Mouse (Mus musculus): ENCODE data around the gene Gm11444. TPM values are rescaled to one million over a fixed set of nuclear protein-coding genes. Genes with fewer than 3 reads are reported as not detected.

Gene Gm11444
- polyA plus RNA-seq, 1 experiment, result 8.4 TPM

DNA sequence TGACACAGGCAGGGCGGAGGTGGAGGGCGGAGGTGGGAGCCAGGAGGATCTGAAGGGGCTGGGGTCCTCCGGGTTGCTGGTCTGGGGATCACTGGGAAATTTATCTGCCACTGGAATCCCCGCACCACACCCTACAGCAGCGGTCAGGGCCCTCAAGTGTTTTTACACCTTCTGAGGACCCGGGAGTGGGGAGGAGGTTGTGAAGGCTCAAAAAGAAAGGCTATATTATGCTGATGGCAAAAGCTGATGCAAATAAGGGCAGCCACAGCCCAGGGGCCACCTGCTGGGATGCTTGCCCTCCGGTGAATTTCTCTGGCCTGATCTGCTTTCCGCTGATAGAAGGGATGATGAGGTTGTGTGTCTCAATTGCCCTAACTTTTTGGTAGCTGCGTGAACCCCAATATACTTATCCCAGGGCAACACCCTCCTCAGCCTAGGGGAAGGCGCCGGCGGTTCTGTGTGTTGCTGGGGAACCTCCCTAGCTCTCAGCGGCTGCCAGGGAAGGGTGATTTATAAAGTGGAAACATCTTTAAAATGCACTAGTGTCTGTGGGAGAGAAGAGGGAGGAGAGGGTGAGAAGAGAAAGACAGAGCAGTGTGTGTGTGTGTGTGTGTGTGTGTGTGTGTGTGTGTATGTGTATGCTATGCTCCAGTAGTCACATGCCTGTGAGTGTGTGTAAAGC lies 41.0 kb upstream of the Gm11444 start:
- Histone ChIP-seq H3K27me3 (ENCODE audit: control insufficient read depth, insufficient read depth, low read length) (peaks cover 18% of the 10 kb centered on the region), H3K27ac (ENCODE audit: control insufficient read depth, insufficient read depth, low read depth, low read length) (no peak overlapping the region), H3K4me3 (ENCODE audit: control insufficient read depth, low read depth, low read length) (no peak overlapping the region), H3K36me3 (ENCODE audit: control insufficient read depth, insufficient read depth, low read length) (no peaks in the 10 kb centered on the region), H3K4me1 (ENCODE audit: control insufficient read depth, insufficient read depth, low read length) (peaks cover 13% of the 10 kb centered on the region)
- TF ChIP-seq POLR2A (IDR thresholded peaks at IDR 0.05; ENCODE audit: control insufficient read depth, low read depth, low read length), result no peak
- no peak for TF ChIP-seq CTCF (IDR thresholded peaks at IDR 0.05; ENCODE audit: control insufficient read depth, insufficient read depth, insufficient replicate concordance, low read depth, low read length)

DNA sequence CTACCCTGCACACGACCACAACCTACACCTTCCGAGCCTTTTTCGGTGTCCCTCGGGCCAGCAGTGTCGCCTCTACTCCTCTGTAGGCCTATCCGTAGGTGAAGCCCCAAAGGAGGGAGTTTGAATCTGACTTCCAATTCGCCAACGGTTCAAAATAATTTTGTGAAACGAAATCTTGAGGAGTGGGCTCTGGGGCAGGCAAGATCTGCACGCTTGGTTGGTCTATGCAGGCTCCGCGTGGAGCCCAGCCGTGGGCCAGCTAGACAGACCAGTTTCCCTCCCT lies 40.4 kb upstream of the Gm11444 start:
- Histone ChIP-seq H3K4me3 (ENCODE audit: control insufficient read depth, low read depth, low read length) (no peak overlapping the region; the same call in 1 of the 2 replicates), H3K27me3 (ENCODE audit: control insufficient read depth, insufficient read depth, low read length) (peaks cover 18% of the 10 kb centered on the region), H3K27ac (ENCODE audit: control insufficient read depth, insufficient read depth, low read depth, low read length) (no peak overlapping the region), H3K36me3 (ENCODE audit: control insufficient read depth, insufficient read depth, low read length) (no peaks in the 10 kb centered on the region), H3K4me1 (ENCODE audit: control insufficient read depth, insufficient read depth, low read length) (peaks cover 16% of the 10 kb centered on the region)
- no peak for TF ChIP-seq POLR2A (IDR thresholded peaks at IDR 0.05; ENCODE audit: control insufficient read depth, low read depth, low read length)
- TF ChIP-seq CTCF (IDR thresholded peaks at IDR 0.05; ENCODE audit: control insufficient read depth, insufficient read depth, insufficient replicate concordance, low read depth, low read length), result no peak

DNA sequence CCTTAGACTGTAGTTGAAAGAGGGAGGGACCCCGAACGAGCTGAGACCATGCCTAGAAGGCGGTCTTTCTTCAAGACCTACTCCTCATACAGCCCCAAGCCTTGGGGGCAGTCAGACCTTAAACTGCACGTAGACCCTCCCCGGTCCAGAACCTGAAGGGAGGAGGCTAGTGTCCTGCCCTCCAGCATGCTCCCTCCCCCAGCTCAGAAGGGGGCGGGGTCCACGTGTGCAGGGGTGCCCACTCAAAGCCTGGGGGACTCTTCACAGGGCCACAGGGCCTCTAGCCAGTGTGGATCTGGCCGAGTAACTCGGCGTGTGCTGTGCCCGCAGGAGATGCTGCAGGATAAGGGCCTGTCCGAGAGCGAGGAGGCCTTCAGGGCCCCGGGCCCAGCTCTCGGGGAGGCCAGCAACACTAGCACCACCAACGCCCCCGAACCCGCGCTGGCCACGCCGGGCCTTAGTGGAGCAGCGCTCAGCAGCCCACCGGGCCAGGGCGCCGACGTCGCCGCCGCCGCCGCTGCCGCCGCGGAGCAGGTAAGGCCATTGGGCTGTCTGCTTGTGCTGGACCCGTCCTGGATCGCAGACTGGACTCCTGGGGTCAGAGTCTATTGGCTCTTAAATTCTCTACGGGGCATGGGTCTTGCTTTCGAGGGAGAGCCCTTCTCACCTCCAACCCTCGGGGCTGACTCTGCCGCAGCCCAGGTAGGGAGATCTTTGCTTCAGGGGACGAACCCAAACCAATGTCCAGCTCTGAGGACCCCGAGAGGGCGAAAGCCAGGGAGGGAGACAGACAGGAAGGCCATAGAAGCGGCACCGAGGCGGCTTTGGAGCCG lies 39.8 kb upstream of the Gm11444 start:
- no peaks in the 10 kb centered on the region for H3K36me3 ChIP-seq (ENCODE audit: control insufficient read depth, insufficient read depth, low read length)
- no peak for TF ChIP-seq CTCF (IDR thresholded peaks at IDR 0.05; ENCODE audit: control insufficient read depth, insufficient read depth, insufficient replicate concordance, low read depth, low read length)
- no peak for TF ChIP-seq POLR2A (IDR thresholded peaks at IDR 0.05; ENCODE audit: control insufficient read depth, low read depth, low read length)
- H3K4me1 ChIP-seq (ENCODE audit: control insufficient read depth, insufficient read depth, low read length), result peaks cover 16% of the 10 kb centered on the region
- peak overlapping the region; percentile 9 for H3K4me3 ChIP-seq (ENCODE audit: control insufficient read depth, low read depth, low read length)
- H3K27ac ChIP-seq (ENCODE audit: control insufficient read depth, insufficient read depth, low read depth, low read length), result no peak overlapping the region
- H3K27me3 ChIP-seq (ENCODE audit: control insufficient read depth, insufficient read depth, low read length), result peaks cover 18% of the 10 kb centered on the region

- H3K27ac ChIP-seq (ENCODE audit: control insufficient read depth, insufficient read depth, low read depth, low read length), result no peak overlapping the region
- TF ChIP-seq CTCF (IDR thresholded peaks at IDR 0.05; ENCODE audit: control insufficient read depth, insufficient read depth, insufficient replicate concordance, low read depth, low read length) (no peak), POLR2A (IDR thresholded peaks at IDR 0.05; ENCODE audit: control insufficient read depth, low read depth, low read length) (no peak)
- H3K36me3 ChIP-seq (ENCODE audit: control insufficient read depth, insufficient read depth, low read length), result no peaks in the 10 kb centered on the region
- H3K27me3 ChIP-seq (ENCODE audit: control insufficient read depth, insufficient read depth, low read length), result peaks cover 18% of the 10 kb centered on the region
- H3K4me3 ChIP-seq (ENCODE audit: control insufficient read depth, low read depth, low read length), result no peak overlapping the region
- peaks cover 16% of the 10 kb centered on the region for H3K4me1 ChIP-seq (ENCODE audit: control insufficient read depth, insufficient read depth, low read length)
Measured at GRCm38 (mm10) chr11:85889056-85889729, 39.1 kb upstream of the Gm11444 start.

DNA sequence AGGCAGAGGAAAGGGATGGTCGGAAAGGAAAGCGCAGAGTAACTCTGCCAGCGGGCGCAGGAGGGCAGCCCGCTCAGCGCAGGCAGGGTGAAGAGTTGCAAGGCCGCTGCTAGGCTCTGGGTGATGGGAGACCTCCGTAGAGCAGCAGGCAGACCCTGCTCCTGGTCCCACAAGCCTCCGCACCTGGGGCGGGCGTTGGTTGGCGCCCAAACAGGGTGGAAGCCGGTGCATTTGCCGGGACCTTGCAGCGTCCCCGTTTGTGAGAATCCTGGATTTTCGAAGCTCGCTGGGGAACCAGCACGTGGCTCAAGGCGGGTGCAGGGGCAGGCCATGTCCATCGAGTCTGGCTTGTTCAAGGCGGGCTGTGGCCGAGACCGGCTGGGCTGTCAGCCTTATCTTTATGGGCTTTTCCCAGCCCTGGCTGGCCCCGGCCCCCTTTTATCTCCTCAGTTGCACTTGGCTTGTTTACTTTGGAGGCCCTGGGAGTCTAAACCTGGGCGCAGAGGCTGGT lies 38.4 kb upstream of the Gm11444 start:
- Histone ChIP-seq H3K27ac (ENCODE audit: control insufficient read depth, insufficient read depth, low read depth, low read length) (no peak overlapping the region), H3K4me1 (ENCODE audit: control insufficient read depth, insufficient read depth, low read length) (peaks cover 16% of the 10 kb centered on the region), H3K4me3 (ENCODE audit: control insufficient read depth, low read depth, low read length) (no peak overlapping the region), H3K36me3 (ENCODE audit: control insufficient read depth, insufficient read depth, low read length) (no peaks in the 10 kb centered on the region), H3K27me3 (ENCODE audit: control insufficient read depth, insufficient read depth, low read length) (peaks cover 18% of the 10 kb centered on the region)
- no peak for TF ChIP-seq POLR2A (IDR thresholded peaks at IDR 0.05; ENCODE audit: control insufficient read depth, low read depth, low read length)
- no peak for TF ChIP-seq CTCF (IDR thresholded peaks at IDR 0.05; ENCODE audit: control insufficient read depth, insufficient read depth, insufficient replicate concordance, low read depth, low read length)

- H3K4me3 ChIP-seq (ENCODE audit: control insufficient read depth, low read depth, low read length), result no peak overlapping the region
- H3K36me3 ChIP-seq (ENCODE audit: control insufficient read depth, insufficient read depth, low read length), result no peaks in the 10 kb centered on the region
- H3K4me1 ChIP-seq (ENCODE audit: control insufficient read depth, insufficient read depth, low read length), result peaks cover 16% of the 10 kb centered on the region
- H3K27ac ChIP-seq (ENCODE audit: control insufficient read depth, insufficient read depth, low read depth, low read length), result no peak overlapping the region
- TF ChIP-seq CTCF (IDR thresholded peaks at IDR 0.05; ENCODE audit: control insufficient read depth, insufficient read depth, insufficient replicate concordance, low read depth, low read length), result no peak
- TF ChIP-seq POLR2A (IDR thresholded peaks at IDR 0.05; ENCODE audit: control insufficient read depth, low read depth, low read length), result no peak
- H3K27me3 ChIP-seq (ENCODE audit: control insufficient read depth, insufficient read depth, low read length), result peaks cover 18% of the 10 kb centered on the region
Measured at GRCm38 (mm10) chr11:85887801-85888450, 37.8 kb upstream of the Gm11444 start.

Data from testis, adult 2 months (tissue).